Mouse (Mus musculus): ENCODE measurements around the gene Pdcl2.

Pdcl2 gene

GRCm38 (mm10) chr5:76303745-76304451 lies 27.1 kb downstream of the Pdcl2 start:
- peak; percentile 51 for DNase-seq (ENCODE audit: low read depth, low spot score)

- peak; percentile 16 for DNase-seq (ENCODE audit: low read depth, low spot score)
These were observed 27.6 kb downstream of the Pdcl2 start for GRCm38 (mm10) chr5:76303379-76303744.

- no peak for DNase-seq (ENCODE audit: low read depth, low spot score)
These were observed 28.9 kb downstream of the Pdcl2 start for GRCm38 (mm10) chr5:76302009-76302408.

GRCm38 (mm10) chr5:76289234-76289691 lies 41.7 kb downstream of the Pdcl2 start:
- DNase-seq (ENCODE audit: low read depth, low spot score): peak; percentile 36

- peak; percentile 87 for DNase-seq (ENCODE audit: low read depth, low spot score)
These were observed 42.7 kb downstream of the Pdcl2 start for GRCm38 (mm10) chr5:76288256-76288655.

- peak; percentile 37 for DNase-seq (ENCODE audit: low read depth, low spot score)
These were observed 43.9 kb downstream of the Pdcl2 start for GRCm38 (mm10) chr5:76287062-76287461.

GRCm38 (mm10) chr5:76285699-76286098 lies 45.3 kb downstream of the Pdcl2 start:
- peak; percentile 94 for DNase-seq (ENCODE audit: low read depth, low spot score)

GRCm38 (mm10) chr5:76283890-76284289 lies 47.1 kb downstream of the Pdcl2 start:
- no peak for DNase-seq (ENCODE audit: low read depth, low spot score)

- DNase-seq (ENCODE audit: low read depth, low spot score): no peak
These were observed 56.0 kb downstream of the Pdcl2 start for GRCm38 (mm10) chr5:76274977-76275376.
